Mouse (Mus musculus) MEL (cell line): ENCODE data around the gene Atp6v1e2.

Experiments used
- EP300 ChIP-seq, 2 experiments: IDR thresholded peaks; 2 replicates each; pipeline ENCODE4 v1.6.1; 2011; ENCODE audit warnings: improper control_type of control experiment in 2 of 2, low read length in 2 of 2, low read depth in 1 of 2, mild to moderate bottlenecking in 1 of 2
- MAFK ChIP-seq: IDR thresholded peaks from 2 replicates; pipeline ENCODE4 v1.6.1; 2011; ENCODE audit warnings: low read depth, mild to moderate bottlenecking, low read length, improper control_type of control experiment, borderline replicate concordance

- TF ChIP-seq MAFK (no peak), EP300 (IDR thresholded peaks at IDR 0.05; ENCODE audit: low read depth in 1 of 2, low read length in 2 of 2) (no peak)
These were observed 41.0 kb upstream of the Atp6v1e2 start for GRCm38 (mm10) chr17:86988601-86989184.
